Mouse (Mus musculus): Measurements from ENCODE around the gene Gm30191.
"Not testable (repeated sequence)": the region's sequence is repeated elsewhere in the genome, so short reads cannot be mapped to it uniquely, and the experiment has no call there.

Gm30191 gene

DNA sequence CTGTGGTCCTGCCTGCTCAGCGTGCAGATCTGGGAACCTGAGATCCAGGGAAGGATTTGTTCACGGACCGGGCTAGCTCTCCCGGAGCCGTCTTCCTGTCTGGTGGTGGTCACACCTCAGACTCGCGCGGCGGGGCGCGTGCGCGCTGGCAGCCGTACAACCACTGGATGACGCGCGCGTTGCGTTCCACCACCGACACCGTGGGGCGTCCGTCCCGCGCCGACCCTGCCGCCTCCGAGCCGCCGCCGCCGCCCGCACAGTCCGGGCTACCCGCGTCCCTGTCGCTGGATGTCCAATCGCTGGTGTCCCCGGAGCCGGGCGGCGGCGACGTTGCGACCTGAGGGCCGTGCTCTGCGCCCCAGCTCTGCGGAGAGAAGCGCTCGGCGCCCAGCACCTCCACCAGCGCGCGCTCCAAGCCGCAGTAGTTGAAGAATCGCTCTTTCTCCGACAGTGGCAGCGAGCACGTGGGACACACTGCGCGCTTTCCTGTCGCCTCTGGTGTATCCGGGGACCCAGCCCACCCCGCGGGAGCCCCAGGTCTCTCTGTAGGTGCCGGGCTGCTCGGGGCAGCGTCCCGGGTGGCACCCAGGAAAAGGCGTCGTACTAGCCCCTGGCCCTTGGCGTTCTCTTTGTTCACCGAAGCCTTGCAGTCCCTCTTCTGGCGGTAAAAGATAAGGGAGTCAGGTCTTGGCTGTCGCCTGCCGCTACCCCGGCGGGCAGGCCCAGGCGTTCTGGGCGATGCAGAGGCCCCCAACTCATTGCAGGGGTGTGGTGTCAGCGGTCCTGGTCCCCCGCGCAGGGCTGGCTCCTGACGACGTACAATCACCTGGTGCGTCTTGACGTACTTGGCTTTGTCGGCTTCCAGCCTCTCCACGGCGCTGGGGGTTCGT lies 4.8 kb downstream of the Gm30191 start:
- no peak for DNase-seq (ENCODE audit: extremely low read depth, insufficient read length, low spot score)

DNA sequence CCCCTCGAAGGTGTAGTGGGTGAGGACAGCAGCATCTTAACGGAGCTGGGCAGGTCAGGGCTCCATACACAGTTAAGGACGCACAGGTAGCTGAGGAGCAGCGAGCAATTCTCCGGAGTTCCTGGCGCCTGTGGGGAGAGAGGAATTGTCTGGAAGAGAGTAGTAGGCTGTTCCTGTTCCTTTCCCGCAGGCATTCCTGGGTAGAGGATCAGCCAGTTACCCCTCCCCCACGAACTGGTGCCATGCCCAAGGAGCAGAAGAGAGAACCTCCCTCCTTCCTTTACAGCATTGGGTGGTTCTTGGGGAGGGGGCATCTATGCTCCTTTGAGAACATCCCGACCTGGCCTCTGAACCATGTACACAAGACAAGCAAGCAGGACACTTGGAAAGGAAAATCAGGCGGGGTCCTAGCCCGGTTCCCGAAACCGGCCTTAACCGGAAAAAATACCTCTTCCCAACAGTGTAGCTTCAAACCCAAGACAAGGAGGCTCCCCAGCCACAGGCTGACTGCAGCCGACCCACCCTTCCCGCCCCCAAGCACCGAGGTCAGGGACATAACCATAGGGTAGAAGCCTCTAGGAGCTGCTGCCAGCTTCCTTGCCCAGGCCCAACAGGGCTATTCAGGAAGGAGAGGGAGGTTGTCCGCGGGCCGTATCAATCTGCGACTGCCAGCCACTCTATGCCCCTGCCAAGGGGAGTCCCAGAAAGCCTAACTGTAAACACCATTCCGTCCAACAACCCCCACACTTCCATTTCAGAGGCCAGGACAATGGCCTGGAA lies 5.6 kb downstream of the Gm30191 start:
- DNase-seq (ENCODE audit: extremely low read depth, insufficient read length, low spot score), result no peak

- DNase-seq (ENCODE audit: extremely low read depth, insufficient read length, low spot score), result no peak
Observed at GRCm38 (mm10) chr4:134252911-134253721, 6.4 kb downstream of the Gm30191 start.

GRCm38 (mm10) chr4:134253722-134254324 lies 7.1 kb downstream of the Gm30191 start, which contains the start of gene Grrp1:
Gene Grrp1 (minus strand): TSS chr4:134254106.
- DNase-seq (ENCODE audit: extremely low read depth, insufficient read length, low spot score), result no peak

DNA sequence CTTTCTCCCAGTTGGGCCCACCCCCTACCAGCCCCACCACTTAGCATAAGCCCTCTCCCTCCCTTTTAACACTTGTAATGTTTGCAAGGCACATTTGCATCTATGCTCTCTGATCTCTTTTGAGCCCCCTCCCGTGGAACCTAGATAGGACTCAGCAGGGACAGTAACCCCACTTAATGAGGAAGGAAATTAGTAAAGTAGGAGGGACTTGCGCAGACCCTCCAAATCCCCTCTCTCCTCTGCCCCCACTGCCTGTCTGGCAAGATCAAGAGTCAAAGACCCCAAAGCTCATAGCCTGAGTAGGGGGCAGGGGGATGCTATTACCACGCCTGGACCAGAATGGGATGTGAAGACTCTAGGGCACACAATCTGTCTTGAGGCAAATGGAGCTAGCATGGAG lies 8.1 kb downstream of the Gm30191 start:
- no peak for DNase-seq (ENCODE audit: extremely low read depth, insufficient read length, low spot score)

- DNase-seq (ENCODE audit: extremely low read depth, insufficient read length, low spot score), result no peak
Observed at GRCm38 (mm10) chr4:134255854-134256253, 9.1 kb downstream of the Gm30191 start.

- DNase-seq (ENCODE audit: extremely low read depth, insufficient read length, low spot score), result no peak
Observed at GRCm38 (mm10) chr4:134256407-134257197, 9.9 kb downstream of the Gm30191 start.

GRCm38 (mm10) chr4:134257198-134258009 lies 10.7 kb downstream of the Gm30191 start:
- no peak for DNase-seq (ENCODE audit: extremely low read depth, insufficient read length, low spot score)

DNA sequence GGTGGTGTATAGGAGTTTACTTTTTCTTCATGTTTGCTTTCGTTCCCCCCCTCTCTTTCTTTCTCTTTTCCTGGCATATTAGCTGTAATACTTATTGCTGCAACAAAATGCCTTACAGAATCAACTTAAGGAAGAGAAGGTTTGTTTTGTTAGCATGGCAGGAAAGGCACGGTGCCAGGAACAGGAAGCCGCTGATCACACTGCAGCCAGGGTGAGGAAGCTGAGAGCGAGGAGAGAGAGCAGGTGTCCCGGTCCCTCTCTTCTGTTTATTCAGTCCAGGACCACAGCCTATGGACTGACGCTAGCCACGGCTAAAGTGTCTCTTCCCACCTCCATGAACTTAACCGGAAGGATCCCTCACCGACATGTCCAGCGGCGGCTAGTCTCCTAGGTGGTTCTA lies 11.6 kb downstream of the Gm30191 start:
- no peak for DNase-seq (ENCODE audit: extremely low read depth, insufficient read length, low spot score)

GRCm38 (mm10) chr4:134263191-134263590 lies 16.5 kb downstream of the Gm30191 start:
- DNase-seq (ENCODE audit: extremely low read depth, insufficient read length, low spot score), result no peak

GRCm38 (mm10) chr4:134265860-134266585 lies 19.3 kb downstream of the Gm30191 start:
- no peak for DNase-seq (ENCODE audit: extremely low read depth, insufficient read length, low spot score)

GRCm38 (mm10) chr4:134268102-134268655 lies 21.4 kb downstream of the Gm30191 start:
- no peak for DNase-seq (ENCODE audit: extremely low read depth, insufficient read length, low spot score)

GRCm38 (mm10) chr4:134269622-134270021 lies 22.9 kb downstream of the Gm30191 start:
- DNase-seq (ENCODE audit: extremely low read depth, insufficient read length, low spot score), result not testable (repeated sequence)

DNA sequence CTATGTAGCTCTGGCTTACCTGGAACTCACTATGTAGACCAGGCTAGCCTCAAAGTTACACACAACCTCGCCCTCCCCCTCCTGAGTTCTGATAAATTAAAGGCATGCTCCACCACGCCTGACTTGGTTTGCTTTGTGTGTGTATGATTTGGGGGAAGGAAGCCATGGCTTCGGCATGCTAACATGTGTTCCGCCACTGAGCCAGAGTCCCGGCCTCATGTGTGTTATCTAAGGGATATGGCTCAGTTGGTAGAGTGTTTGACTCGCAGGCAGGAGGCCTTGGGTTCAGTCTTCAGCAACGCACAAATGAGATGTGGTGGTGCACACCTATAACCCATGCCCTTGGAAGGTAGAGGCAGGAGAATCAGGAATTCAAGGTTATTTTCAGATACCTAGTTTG lies 25.2 kb downstream of the Gm30191 start:
- DNase-seq (ENCODE audit: extremely low read depth, insufficient read length, low spot score), result no peak

DNA sequence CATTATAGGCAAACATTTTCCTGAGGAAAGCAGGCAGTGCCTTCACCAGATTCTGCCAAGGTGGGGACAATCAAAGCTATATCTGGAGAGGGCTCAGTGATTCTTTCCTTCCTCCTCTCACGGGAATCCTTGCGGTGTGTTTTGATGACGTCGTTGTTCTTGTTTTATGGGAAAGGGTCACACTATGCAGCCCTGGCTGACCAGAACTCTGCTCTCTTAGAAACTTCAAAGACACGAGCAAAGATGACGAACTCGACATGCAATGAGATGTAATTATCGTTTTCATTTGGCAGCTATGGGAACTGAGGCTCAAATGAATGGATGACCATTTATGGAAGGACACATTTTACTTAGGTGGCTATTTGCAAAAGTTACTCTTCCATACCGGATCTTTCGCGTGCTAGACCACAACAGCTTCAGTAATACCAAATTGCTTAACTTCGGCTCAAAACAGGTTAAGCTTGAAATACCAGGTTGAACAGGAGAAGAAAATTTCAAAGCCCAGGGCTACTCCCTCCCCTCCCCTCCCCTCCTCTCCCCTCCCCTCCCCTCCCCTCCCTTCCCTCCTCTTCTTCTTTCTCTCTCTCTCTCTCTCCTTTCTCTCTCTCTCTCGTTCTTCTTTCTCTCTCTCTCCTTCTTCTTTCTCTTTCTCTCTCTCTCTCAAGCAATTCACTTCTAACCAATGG lies 26.1 kb downstream of the Gm30191 start:
- DNase-seq (ENCODE audit: extremely low read depth, insufficient read length, low spot score), result no peak

DNA sequence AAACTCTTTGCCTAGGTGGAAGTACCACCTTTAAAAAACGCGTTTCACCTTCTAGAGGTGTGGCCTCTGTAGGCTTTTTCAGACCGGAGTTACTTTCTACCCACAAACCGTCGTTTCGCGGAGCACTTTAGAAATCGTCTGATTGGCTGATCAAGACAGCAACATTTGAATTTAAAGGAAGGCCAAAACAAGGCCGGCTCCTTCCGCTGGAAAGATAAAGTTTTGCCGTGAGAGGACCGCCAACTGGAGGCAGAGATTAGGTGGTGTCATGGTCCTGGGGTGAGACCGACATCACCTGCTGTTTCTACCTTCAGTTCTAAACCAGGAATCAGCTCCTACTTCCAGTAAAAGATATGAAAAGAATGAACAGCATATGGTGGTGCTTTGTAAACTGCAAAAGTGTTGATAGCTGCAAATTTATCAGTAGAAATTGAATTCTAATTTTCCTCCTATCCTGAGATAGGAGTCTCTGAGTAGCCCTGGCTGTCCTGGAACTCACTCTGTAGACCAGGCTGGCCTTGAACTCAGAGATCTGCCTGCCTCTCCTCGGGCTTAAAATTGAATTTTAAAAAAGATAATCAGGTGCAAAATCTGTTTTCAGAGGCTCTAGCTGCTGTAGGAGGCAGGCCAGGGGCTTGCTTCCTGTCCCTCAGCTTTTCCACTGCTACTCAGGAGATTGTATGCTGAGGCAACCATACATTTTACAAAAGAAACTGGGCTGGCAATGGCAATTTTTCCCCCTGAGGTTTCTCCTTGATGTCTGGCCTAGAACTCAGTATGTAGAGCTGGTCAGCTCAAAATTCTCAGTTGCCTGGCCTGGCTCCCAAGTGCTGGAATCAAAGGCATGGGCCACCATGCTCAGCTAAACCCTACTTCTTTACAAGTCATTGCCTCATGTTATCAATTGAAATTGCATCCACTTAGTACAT lies 26.9 kb downstream of the Gm30191 start:
- no peak for DNase-seq (ENCODE audit: extremely low read depth, insufficient read length, low spot score)
